Mouse (Mus musculus) C2C12 (cell line): Measurements from ENCODE around the gene Cbll1. TPM values are rescaled to one million over a fixed set of nuclear protein-coding genes. Genes with fewer than 3 reads are reported as not detected.
"Not testable (repeated sequence)": the region's sequence is repeated elsewhere in the genome, so short reads cannot be mapped to it uniquely, and the experiment has no call there.

ENCODE experiments used
- H3K27me3 ChIP-seq: one replicate; pipeline ENCODE4 v1.6.1; 2011; ENCODE audit not compliant: control insufficient read depth, insufficient read depth, insufficient read length
- H3K36me3 ChIP-seq: one replicate; pipeline ENCODE4 v1.6.1; 2011; ENCODE audit not compliant: control insufficient read depth, insufficient read depth
- H3K4me3 ChIP-seq: one replicate; pipeline ENCODE4 v1.5.1; 2011; ENCODE audit warnings: mild to moderate bottlenecking, control low read depth; ENCODE audit not compliant: poor library complexity, insufficient read depth, severe bottlenecking
- H3K79me2 ChIP-seq: one replicate; pipeline ENCODE4 v1.6.1; 2011; ENCODE audit not compliant: control insufficient read depth, insufficient read depth
- H3K79me3 ChIP-seq: one replicate; pipeline ENCODE4 v1.6.1; 2011; ENCODE audit warnings: low read depth, control low read depth
- H3ac ChIP-seq: one replicate; pipeline ENCODE3; 2011; ENCODE audit warnings: low read depth; ENCODE audit not compliant: control insufficient read depth, insufficient read length
- CEBPB ChIP-seq: IDR thresholded peaks from one replicate; pipeline ENCODE4 v1.6.1; 2011; ENCODE audit warnings: low read depth, mild to moderate bottlenecking, control low read depth, moderate library complexity
- CTCF ChIP-seq: IDR thresholded peaks from one replicate; pipeline ENCODE4 v1.5.1; 2011; ENCODE audit not compliant: control insufficient read depth, insufficient read depth, insufficient read length
- FOSL1 ChIP-seq: IDR thresholded peaks from one replicate; pipeline ENCODE4 v1.8.0; 2011; ENCODE audit warnings: mild to moderate bottlenecking, low read length; ENCODE audit not compliant: poor library complexity, insufficient read depth, severe bottlenecking
- MAX ChIP-seq: IDR thresholded peaks from one replicate; pipeline ENCODE4 v1.6.1; 2011; ENCODE audit warnings: mild to moderate bottlenecking, control low read depth
- MYOD1 ChIP-seq: IDR thresholded peaks from one replicate; pipeline ENCODE4 v1.6.1; 2011; ENCODE audit warnings: low read depth; ENCODE audit not compliant: control insufficient read depth, insufficient read length
- MYOG ChIP-seq: IDR thresholded peaks from one replicate; pipeline ENCODE4 v1.6.1; 2011; ENCODE audit not compliant: control insufficient read depth, insufficient read length; ENCODE audit errors: extremely low read depth
- USF1 ChIP-seq: IDR thresholded peaks from one replicate; pipeline ENCODE4 v1.6.1; 2011; ENCODE audit warnings: low read depth, mild to moderate bottlenecking, control low read depth, moderate library complexity
- polyA plus RNA-seq: library from polyadenylated mRNA; unstranded; fragments of >200 nt; fragmentation: generic; extraction: Trizol; gene quantifications from one replicate; pipeline ENCODE4 v1.2.1, GENCODE M21; 2012; ENCODE audit warnings: missing spikeins

The Cbll1 gene
- polyA plus RNA-seq, 1 experiment, result 8.2 TPM

GRCm38 (mm10) chr12:31462615-31463014 is 36.8 kb downstream of the Cbll1 start:
- H3K4me3 ChIP-seq, result no peak overlapping the region
- peaks cover 5% of the 10 kb centered on the region for H3K27me3 ChIP-seq
- H3K79me3 ChIP-seq, result no peaks in the 10 kb centered on the region
- H3ac ChIP-seq, result no peak overlapping the region
- TF ChIP-seq MYOD1, result no peak
- TF ChIP-seq USF1, result no peak
- H3K36me3 ChIP-seq, result no peaks in the 10 kb centered on the region
- H3K79me2 ChIP-seq, result no peaks in the 10 kb centered on the region

- no peak overlapping the region for H3ac ChIP-seq
- no peaks in the 10 kb centered on the region for H3K36me3 ChIP-seq
- H3K27me3 ChIP-seq, result peaks cover 10% of the 10 kb centered on the region
- no peaks in the 10 kb centered on the region for H3K79me2 ChIP-seq
- no peaks in the 10 kb centered on the region for H3K79me3 ChIP-seq
- no peak overlapping the region for H3K4me3 ChIP-seq
- TF ChIP-seq CEBPB, result no peak
- no peak for TF ChIP-seq CTCF
- TF ChIP-seq MAX, result no peak
- no peak for TF ChIP-seq FOSL1
Measured at GRCm38 (mm10) chr12:31461371-31461770, 38.0 kb downstream of the Cbll1 start.

- not testable (repeated sequence) for H3K79me3 ChIP-seq, H3K36me3 ChIP-seq, H3K27me3 ChIP-seq, H3ac ChIP-seq, H3K4me3 ChIP-seq, H3K79me2 ChIP-seq
Measured at GRCm38 (mm10) chr12:31460270-31460669, 39.1 kb downstream of the Cbll1 start.

GRCm38 (mm10) chr12:31458474-31458873 is 40.9 kb downstream of the Cbll1 start:
- Histone ChIP-seq H3ac (no peak overlapping the region), H3K79me2 (no peaks in the 10 kb centered on the region), H3K27me3 (peaks cover 15% of the 10 kb centered on the region), H3K79me3 (no peaks in the 10 kb centered on the region), H3K36me3 (no peaks in the 10 kb centered on the region), H3K4me3 (no peak overlapping the region)
- TF ChIP-seq MYOG (no peak), FOSL1 (no peak), CEBPB (no peak), MAX (no peak)

GRCm38 (mm10) chr12:31456271-31456670 is 43.1 kb downstream of the Cbll1 start:
- no peaks in the 10 kb centered on the region for H3K79me3 ChIP-seq
- no peak overlapping the region for H3ac ChIP-seq
- no peaks in the 10 kb centered on the region for H3K79me2 ChIP-seq
- H3K27me3 ChIP-seq, result peaks cover 15% of the 10 kb centered on the region
- TF ChIP-seq MAX, result no peak
- TF ChIP-seq MYOD1, result no peak
- no peak for TF ChIP-seq CEBPB
- TF ChIP-seq CTCF, result no peak
- no peak for TF ChIP-seq FOSL1
- TF ChIP-seq MYOG, result no peak
- no peak for TF ChIP-seq USF1
- H3K4me3 ChIP-seq, result no peak overlapping the region
- no peaks in the 10 kb centered on the region for H3K36me3 ChIP-seq

GRCm38 (mm10) chr12:31449341-31449740 is 50.1 kb downstream of the Cbll1 start:
- Histone ChIP-seq H3K27me3 (peaks cover 24% of the 10 kb centered on the region), H3K36me3 (no peaks in the 10 kb centered on the region), H3K4me3 (no peak overlapping the region), H3K79me3 (no peaks in the 10 kb centered on the region), H3ac (no peak overlapping the region), H3K79me2 (no peaks in the 10 kb centered on the region)
- no peak for TF ChIP-seq MYOG
- no peak for TF ChIP-seq FOSL1
- TF ChIP-seq USF1, result no peak

- TF ChIP-seq USF1 (no peak), CTCF (no peak), CEBPB (no peak), MYOD1 (no peak), MYOG (no peak), FOSL1 (no peak), MAX (no peak)
- H3K36me3 ChIP-seq, result no peaks in the 10 kb centered on the region
Measured at GRCm38 (mm10) chr12:31444827-31445226, 54.6 kb downstream of the Cbll1 start.

More at GRCm38 (mm10) chr12:31444827-31445226, 54.6 kb downstream of the Cbll1 start:
- Histone ChIP-seq H3K4me3 (no peak overlapping the region), H3ac (no peak overlapping the region), H3K27me3 (peaks cover 45% of the 10 kb centered on the region), H3K79me2 (no peaks in the 10 kb centered on the region), H3K79me3 (no peaks in the 10 kb centered on the region)
